Mouse (Mus musculus): ENCODE data around the gene Pigm.

The Pigm gene

GRCm38 (mm10) chr1:172415061-172415460 is 38.7 kb downstream of the Pigm start:
- DNase-seq, result no peak

GRCm38 (mm10) chr1:172418173-172418572 is 41.8 kb downstream of the Pigm start:
- no peak for DNase-seq

- DNase-seq, result no peak
Observed at GRCm38 (mm10) chr1:172418642-172419041, 42.3 kb downstream of the Pigm start.

GRCm38 (mm10) chr1:172420181-172420580 is 43.8 kb downstream of the Pigm start:
- no peak for DNase-seq

- DNase-seq, result no peak
Observed at GRCm38 (mm10) chr1:172423393-172423792, 47.0 kb downstream of the Pigm start.

- DNase-seq, result no peak
Observed at GRCm38 (mm10) chr1:172426419-172426818, 50.1 kb downstream of the Pigm start.

- DNase-seq, result no peak
Observed at GRCm38 (mm10) chr1:172427841-172428240, 51.5 kb downstream of the Pigm start.

- no peak for DNase-seq
Observed at GRCm38 (mm10) chr1:172428614-172429013, 52.3 kb downstream of the Pigm start.

GRCm38 (mm10) chr1:172430731-172431220 is 54.4 kb downstream of the Pigm start:
- no peak for DNase-seq

- no peak for DNase-seq
Observed at GRCm38 (mm10) chr1:172431836-172432586, 55.7 kb downstream of the Pigm start.

- DNase-seq, result no peak
Observed at GRCm38 (mm10) chr1:172432587-172432955, 56.2 kb downstream of the Pigm start.

GRCm38 (mm10) chr1:172433012-172433850 is 56.9 kb downstream of the Pigm start:
- DNase-seq, result no peak

Measured in retina, postnatal 1 day (tissue).